Mouse (Mus musculus) neural tube, embryonic 14.5 days (tissue): ENCODE results near the gene Tie1. TPM values are rescaled to one million over a fixed set of nuclear protein-coding genes. Genes with fewer than 3 reads are reported as not detected.

ENCODE experiments used
- ATAC-seq: fragments of 200-750 bp; cut with Nextera tagmentation; 2 replicates; pipeline ENCODE4 v1.8.0; 2017; ENCODE audit warnings: low read depth, mild to moderate bottlenecking, moderate TSS enrichment, moderate library complexity
- H3K27ac ChIP-seq: fragments of 300-500 bp; sonication (generic); 2 replicates; pipeline ENCODE4 v1.5.1; 2014; ENCODE audit warnings: low read depth, mild to moderate bottlenecking, control low read depth, low read length, moderate library complexity, mixed read lengths
- H3K27me3 ChIP-seq: fragments of 300-500 bp; sonication (generic); 2 replicates; pipeline ENCODE4 v1.6.1; 2014; ENCODE audit warnings: low read length; ENCODE audit not compliant: control insufficient read depth, insufficient read depth
- H3K36me3 ChIP-seq: fragments of 300-500 bp; sonication (generic); 2 replicates; pipeline ENCODE4 v1.6.1; 2014; ENCODE audit warnings: low read length, mixed read lengths; ENCODE audit not compliant: control insufficient read depth, insufficient read depth
- H3K4me1 ChIP-seq: fragments of 300-500 bp; sonication (generic); 2 replicates; pipeline ENCODE4 v1.6.1; 2014; ENCODE audit warnings: low read length; ENCODE audit not compliant: control insufficient read depth, insufficient read depth
- H3K4me2 ChIP-seq: fragments of 300-500 bp; sonication (generic); 2 replicates; pipeline ENCODE4 v1.6.1; 2014; ENCODE audit warnings: mild to moderate bottlenecking, low read depth, low read length, control low read depth
- H3K4me3 ChIP-seq: fragments of 300-500 bp; sonication (generic); 2 replicates; pipeline ENCODE4 v1.5.1; 2014; ENCODE audit warnings: low read depth, low read length, control low read depth, mixed read lengths
- H3K9ac ChIP-seq: fragments of 300-500 bp; sonication (generic); replicated peaks from 2 replicates; pipeline ENCODE4 v1.6.1; 2014; ENCODE audit warnings: low read depth, mild to moderate bottlenecking, control low read depth, low read length, mixed read lengths
- H3K9me3 ChIP-seq: fragments of 300-500 bp; sonication (generic); 2 replicates; pipeline ENCODE4 v1.6.1; 2016; ENCODE audit warnings: low read length; ENCODE audit not compliant: control insufficient read depth
- WGBS: fragments of 180-500 bp; shearing (Covaris S2); extraction: QIAGEN DNeasy Blood & Tissue Kit; methylation state at CpG from one replicate; pipeline ENCODE4 v1.1.7; 2014; 5-methylcytosine and 5-hydroxymethylcytosine counted together
- polyA plus RNA-seq: library from polyadenylated mRNA; unstranded; fragments of >200 nt; fragmentation: Nextera tagmentation; extraction: Ambion mirVana; gene quantifications from 2 replicates; pipeline ENCODE4 v1.2.1, GENCODE M21; 2014

The Tie1 gene
- polyA plus RNA-seq, 1 experiment from 2014 or later, result 6.1 TPM

DNA sequence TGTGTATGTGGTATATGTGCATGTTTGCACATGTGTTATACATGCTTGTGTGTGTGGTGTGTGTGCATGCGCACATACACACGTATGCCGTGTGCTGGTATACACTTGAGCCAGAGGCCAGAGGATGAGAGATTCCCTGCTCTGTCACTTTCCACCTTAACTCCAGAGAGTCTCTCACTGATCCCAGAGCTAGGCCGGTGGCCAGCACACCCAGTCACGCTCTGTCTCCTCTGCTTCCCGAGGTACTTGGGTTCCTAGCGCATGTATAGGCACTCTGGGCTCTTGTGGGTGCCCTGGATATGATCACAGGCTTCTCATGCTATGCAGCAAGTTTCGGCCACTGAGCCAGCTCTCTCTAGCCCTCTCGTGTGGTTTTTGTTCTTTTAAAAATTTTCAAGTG, 10.9 kb upstream of the Tie1 start:
- no peak overlapping the region for H3K4me2 ChIP-seq
- no peaks in the 10 kb centered on the region for H3K9me3 ChIP-seq
- H3K4me1 ChIP-seq, result no peaks in the 10 kb centered on the region
- H3K9ac ChIP-seq, result no peak overlapping the region
- H3K27me3 ChIP-seq, result no peaks in the 10 kb centered on the region
- H3K36me3 ChIP-seq, result no peaks in the 10 kb centered on the region
- H3K4me3 ChIP-seq, result no peak overlapping the region
- 63% methylated on average over 9 of the region's 9 CpGs for WGBS
- H3K27ac ChIP-seq, result no peak overlapping the region
- no peak for ATAC-seq

DNA sequence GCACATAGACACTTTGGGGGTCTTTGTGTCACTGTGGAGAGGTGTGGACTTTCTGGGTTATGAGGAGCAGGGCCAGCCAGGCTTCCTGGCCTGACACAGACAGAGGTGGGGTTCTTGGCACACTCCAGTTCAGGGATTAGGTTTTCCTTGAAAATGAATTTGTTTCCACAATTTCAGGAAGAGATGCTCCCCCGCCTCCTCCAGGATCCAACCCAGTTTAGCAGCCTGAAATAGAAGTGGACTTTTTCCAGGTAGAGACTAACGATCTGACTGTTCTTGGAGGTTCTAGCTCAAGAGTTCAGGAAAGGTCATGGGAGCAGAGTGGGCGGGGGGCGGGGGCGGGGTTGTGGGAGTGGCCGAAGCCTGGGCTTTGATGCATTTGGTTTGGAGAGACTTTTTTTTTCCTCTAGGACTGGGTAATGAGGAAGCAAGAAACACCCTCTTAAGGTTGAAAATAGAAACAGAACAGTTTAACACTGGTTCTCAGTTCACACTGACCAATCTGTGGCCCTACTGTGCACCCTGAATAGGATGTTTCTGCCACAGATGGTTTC, 10.4 kb upstream of the Tie1 start:
- H3K4me2 ChIP-seq, result no peak overlapping the region
- no peaks in the 10 kb centered on the region for H3K27me3 ChIP-seq
- H3K4me1 ChIP-seq, result no peaks in the 10 kb centered on the region
- H3K9ac ChIP-seq, result no peak overlapping the region
- ATAC-seq, result no peak
- H3K9me3 ChIP-seq, result no peaks in the 10 kb centered on the region
- 47% methylated on average over 6 of the region's 6 CpGs for WGBS
- H3K27ac ChIP-seq, result no peak overlapping the region
- no peaks in the 10 kb centered on the region for H3K36me3 ChIP-seq
- H3K4me3 ChIP-seq, result no peak overlapping the region

DNA sequence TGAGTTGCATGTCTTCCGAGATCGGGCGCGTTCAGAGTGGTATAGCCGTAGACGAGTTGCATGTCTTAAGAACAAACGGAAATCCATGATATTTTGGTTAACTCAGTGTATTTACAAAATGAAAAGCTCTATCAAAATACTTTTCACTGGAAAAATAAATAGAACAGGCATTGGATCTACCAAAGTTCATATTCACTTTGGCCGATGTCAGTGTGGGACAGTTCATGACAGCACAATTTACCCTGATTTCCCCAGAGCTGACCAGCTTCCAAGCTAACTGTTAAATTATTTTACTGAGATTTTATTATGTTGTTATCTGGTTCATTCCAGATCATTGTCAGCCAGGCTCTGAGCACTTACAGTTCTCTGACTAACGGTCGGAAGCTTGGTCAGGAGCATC, 600 bp upstream of the Tie1 start:
- no peaks in the 10 kb centered on the region for H3K27me3 ChIP-seq
- H3K9me3 ChIP-seq, result no peaks in the 10 kb centered on the region
- no peaks in the 10 kb centered on the region for H3K4me1 ChIP-seq
- H3K27ac ChIP-seq, result no peak overlapping the region
- no peak for ATAC-seq
- no peak overlapping the region for H3K4me3 ChIP-seq
- WGBS, result 91% methylated on average over 10 of the region's 10 CpGs
- H3K9ac ChIP-seq, result no peak overlapping the region
- H3K4me2 ChIP-seq, result no peak overlapping the region
- H3K36me3 ChIP-seq, result no peaks in the 10 kb centered on the region

DNA sequence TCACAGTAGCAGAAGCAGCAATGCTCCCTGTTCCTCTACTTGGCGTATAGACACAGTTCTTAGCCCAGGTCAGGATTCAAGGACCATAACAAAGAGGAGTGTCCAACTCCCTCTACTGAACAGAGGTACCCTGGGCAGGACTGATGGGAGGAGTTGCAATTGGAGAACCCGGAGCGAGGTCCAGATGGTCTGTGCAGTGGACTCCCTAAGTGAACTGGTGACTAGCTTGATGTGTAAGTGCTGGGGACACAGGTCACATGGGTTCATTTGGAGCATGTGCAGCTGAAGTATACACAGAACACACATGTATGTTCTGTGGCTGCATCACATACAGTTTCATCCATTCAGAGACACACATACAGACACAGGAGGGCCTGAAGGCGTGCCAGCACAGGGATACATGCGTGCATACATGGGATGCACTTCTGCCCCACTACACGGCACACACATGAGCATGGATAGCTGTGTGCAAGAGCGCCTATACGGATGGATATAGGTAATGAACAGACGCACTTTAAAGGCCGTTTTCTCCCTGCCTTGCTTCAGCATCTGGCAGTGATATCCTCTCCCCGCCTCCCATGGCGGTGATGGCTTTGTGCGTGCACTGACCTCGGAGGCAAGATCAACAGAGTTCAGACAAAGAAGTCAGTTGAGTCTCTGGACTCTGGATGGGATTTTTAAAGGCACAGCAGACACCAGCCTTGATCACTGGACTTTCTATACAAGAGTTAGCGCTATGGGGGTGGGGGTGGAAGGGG, 12.9 kb downstream of the Tie1 start:
- no peaks in the 10 kb centered on the region for H3K4me1 ChIP-seq
- H3K9ac ChIP-seq, result no peak overlapping the region
- no peaks in the 10 kb centered on the region for H3K36me3 ChIP-seq
- H3K9me3 ChIP-seq, result no peaks in the 10 kb centered on the region
- ATAC-seq, result no peak
- no peak overlapping the region for H3K27ac ChIP-seq
- H3K27me3 ChIP-seq, result no peaks in the 10 kb centered on the region
- WGBS, result 44% methylated on average over 15 of the region's 15 CpGs
- no peak overlapping the region for H3K4me2 ChIP-seq
- no peak overlapping the region for H3K4me3 ChIP-seq

DNA sequence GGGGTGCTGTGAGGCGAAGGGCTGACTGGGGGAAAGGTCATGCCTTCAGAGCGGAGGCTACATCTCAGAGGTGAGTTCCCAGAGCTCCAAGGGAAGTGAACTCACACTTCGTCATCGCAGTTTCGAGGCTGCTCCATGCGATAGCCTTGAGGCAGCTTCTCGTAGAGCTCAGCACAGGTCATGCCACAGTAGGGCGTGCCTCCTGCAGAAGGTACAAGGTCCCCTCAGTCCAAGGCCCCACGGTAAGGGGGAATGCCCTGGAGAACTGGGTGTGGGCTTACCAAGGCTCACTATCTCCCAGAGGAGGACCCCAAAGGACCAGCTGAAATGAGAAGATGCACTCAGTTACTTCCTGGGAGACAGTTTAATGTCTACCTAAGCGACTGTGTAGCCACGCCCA, 17.2 kb downstream of the Tie1 start:
- no peak for ATAC-seq
- Histone ChIP-seq H3K4me3 (no peak overlapping the region), H3K4me2 (no peak overlapping the region), H3K36me3 (no peaks in the 10 kb centered on the region), H3K27me3 (no peaks in the 10 kb centered on the region), H3K9me3 (no peaks in the 10 kb centered on the region), H3K4me1 (no peaks in the 10 kb centered on the region), H3K27ac (no peak overlapping the region), H3K9ac (no peak overlapping the region)
- WGBS, result 91% methylated on average over 11 of the region's 11 CpGs

DNA sequence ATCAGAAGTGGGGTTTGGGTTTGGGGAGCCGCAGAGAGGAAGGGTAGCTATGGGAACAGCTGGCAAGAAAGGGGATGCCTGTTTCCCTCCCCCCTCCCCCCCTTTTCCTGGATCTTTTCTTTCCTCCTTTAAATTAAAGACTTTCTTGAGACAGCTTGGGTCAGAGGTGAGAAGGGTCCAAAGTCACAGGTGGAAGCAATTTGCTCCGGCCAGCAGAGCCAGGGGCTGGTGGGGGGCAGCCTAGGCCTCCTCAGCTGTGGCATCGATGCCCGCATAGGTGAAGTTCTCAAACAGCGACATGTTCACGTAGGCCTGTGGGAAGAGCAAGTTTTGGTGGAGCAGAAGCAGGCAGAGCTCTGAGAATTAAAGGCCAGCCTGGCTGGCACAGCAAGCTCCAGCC, 18.6 kb downstream of the Tie1 start:
- H3K4me1 ChIP-seq, result no peaks in the 10 kb centered on the region
- WGBS, result 88% methylated on average over 6 of the region's 6 CpGs
- no peak overlapping the region for H3K4me2 ChIP-seq
- no peak for ATAC-seq
- no peaks in the 10 kb centered on the region for H3K36me3 ChIP-seq
- H3K9ac ChIP-seq, result no peak overlapping the region
- no peak overlapping the region for H3K27ac ChIP-seq
- no peaks in the 10 kb centered on the region for H3K9me3 ChIP-seq
- H3K4me3 ChIP-seq, result no peak overlapping the region
- no peaks in the 10 kb centered on the region for H3K27me3 ChIP-seq

DNA sequence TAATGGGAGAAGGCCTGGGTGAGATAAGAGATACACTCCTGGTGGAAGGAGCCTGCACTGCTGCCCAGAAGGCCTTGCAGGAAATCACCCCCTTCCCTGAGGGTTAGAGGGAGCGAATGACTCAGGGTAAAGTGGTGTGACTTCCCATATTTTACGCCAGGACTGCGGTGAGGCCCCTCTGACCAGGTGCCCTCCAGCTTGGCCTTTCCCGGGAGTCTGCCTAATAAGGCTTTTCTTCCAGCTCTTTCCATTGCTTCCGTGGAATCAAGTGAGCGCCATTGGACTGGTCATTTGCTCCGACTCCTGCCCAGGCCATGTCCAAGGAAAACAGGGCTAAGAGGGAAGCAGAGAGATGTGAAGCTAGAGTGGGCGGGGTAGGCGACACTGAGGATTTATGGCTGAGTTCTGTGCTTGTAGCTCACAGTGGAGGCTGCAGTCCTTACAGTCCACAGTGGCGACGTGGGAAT, 24.1 kb downstream of the Tie1 start:
- 14% methylated on average over 11 of the region's 11 CpGs for WGBS
- no peak overlapping the region for H3K9ac ChIP-seq
- no peaks in the 10 kb centered on the region for H3K36me3 ChIP-seq
- H3K27me3 ChIP-seq, result no peaks in the 10 kb centered on the region
- no peaks in the 10 kb centered on the region for H3K9me3 ChIP-seq
- no peaks in the 10 kb centered on the region for H3K4me1 ChIP-seq
- no peak for ATAC-seq
- H3K4me2 ChIP-seq, result no peak overlapping the region
- H3K4me3 ChIP-seq, result no peak overlapping the region
- H3K27ac ChIP-seq, result no peak overlapping the region

DNA sequence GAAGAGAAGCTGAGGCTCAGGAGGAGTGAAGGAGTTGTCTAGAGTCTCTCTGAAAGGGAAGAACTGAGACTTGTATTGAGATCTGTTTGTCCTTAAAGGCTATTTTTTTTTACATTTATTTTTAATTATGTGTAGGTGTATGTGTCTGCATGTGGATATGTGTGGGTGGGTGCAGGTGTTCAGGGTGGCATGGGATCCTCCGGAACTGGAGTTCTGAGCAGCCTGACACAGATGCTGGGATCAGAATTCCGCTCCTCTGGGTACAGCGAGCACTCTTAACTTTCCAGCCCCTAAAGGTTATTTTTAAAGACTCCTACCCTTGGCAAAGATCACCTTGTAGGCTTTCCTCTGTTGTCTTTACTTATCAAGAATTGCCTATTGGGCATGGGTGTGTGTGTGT, 24.9 kb downstream of the Tie1 start:
- H3K36me3 ChIP-seq, result no peaks in the 10 kb centered on the region
- H3K4me1 ChIP-seq, result no peaks in the 10 kb centered on the region
- H3K4me3 ChIP-seq, result no peak overlapping the region
- no peaks in the 10 kb centered on the region for H3K27me3 ChIP-seq
- WGBS, result 98% methylated on average over 3 of the region's 3 CpGs
- no peak overlapping the region for H3K9ac ChIP-seq
- H3K27ac ChIP-seq, result no peak overlapping the region
- no peak overlapping the region for H3K4me2 ChIP-seq
- no peaks in the 10 kb centered on the region for H3K9me3 ChIP-seq
- ATAC-seq, result no peak

DNA sequence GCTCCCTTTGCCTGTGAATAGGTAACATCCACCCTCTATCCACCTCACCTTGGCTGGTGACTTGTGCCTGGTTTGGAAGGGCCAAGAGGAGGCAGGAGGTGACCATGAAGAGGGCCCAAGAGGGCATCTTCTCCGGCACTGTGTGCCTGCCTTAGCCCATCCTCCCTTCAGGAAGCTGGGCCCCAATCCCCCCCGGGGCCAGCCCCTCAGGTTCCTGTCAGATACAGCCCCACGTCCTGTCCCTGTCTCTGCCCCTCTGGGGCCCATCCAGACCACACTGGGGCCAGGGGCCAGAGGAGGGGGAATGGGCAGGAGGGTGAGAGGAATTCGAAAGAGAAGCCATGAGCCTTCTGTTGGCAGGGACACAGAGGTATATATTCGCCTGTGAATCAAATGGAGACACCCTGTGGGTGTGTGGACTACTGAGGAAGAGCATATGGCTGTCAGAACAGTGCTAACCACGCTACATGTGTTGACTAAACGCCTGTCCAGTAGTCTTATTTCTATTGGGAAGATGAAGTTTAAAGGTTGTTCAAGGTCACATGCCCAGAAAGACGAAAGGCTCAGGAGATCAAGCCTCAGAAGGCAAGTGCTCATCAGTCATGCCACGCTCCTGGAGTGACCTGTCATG, 32.4 kb downstream of the Tie1 start, which contains the start of gene Mpl:
TSS of gene Mpl (minus strand) at position 169 of the 631 bp plus-strand sequence.
- Histone ChIP-seq H3K4me3 (no peak within 1 kb of the TSS), H3K36me3 (no peaks in the 10 kb centered on the region), H3K27ac (no peak within 1 kb of the TSS), H3K4me2 (no peak within 1 kb of the TSS), H3K27me3 (no peaks in the 10 kb centered on the region), H3K9me3 (no peaks in the 10 kb centered on the region), H3K4me1 (no peaks in the 10 kb centered on the region), H3K9ac (no peak within 1 kb of the TSS)
- WGBS, result 72% methylated on average over 9 of the region's 9 CpGs
- no peak for ATAC-seq
